Comparison of ENCODE assay signal across 19 mouse cellular contexts in the genomic region with DNA sequence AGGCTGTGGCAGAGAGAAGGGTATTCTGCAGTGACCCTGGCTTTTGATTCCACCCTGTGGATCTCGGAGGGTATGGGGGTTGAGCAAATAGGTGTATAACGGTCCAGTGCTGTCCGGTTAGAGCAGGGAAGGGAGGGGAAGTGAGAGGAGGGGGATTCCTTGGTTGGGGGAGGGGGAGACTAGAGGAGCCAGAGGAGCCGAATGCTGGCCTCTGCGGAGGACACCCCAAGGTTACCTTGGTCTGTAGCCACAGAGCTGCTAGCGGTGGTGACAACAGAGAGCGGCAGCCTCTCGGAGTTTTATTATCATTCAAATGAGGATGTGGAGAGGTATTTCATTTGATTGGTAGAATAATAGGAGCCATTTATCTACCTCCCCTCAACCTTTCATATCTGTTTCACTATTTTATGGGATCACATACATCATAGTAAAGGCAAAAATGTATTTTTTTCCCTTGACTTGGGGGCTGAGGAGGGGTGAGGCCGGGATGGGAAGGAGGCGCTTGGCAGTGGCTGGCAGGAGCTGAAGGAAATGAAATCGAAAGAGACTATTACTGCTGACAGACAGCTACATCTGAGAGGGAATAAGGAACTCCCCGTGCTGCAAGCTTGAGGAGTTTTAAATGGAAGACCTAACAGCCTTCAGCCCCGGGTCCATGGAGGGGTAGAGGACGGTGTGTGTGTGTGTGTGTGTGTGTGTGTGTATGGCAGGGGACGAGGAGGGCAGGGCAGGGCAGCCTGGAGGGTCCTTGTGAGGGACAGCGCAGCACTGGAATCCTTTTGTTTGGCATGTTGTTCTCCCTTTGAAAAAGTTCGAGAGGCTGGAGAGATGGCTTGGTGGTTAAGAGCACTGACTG. TPM values are rescaled to one million over a fixed set of nuclear protein-coding genes. Genes with fewer than 3 reads are reported as not detected.
DNase-seq lines count a peak whose midpoint lies in the region; ATAC-seq and TF ChIP-seq lines count a peak whose summit lies in the region.
"Had no signal": no experiment of that assay in that cellular context is flagged by ENCODE, and none has a peak within 500 bp of the region (broad histone marks: within the 10 kb centered on the region; RNA-seq: fewer than 3 reads in every experiment).

No protein-coding gene starts in this region.

- ATAC-seq in hindbrain, embryonic 12.5 days (ENCODE audit: low FRiP score), result peak; percentile 73
- ATAC-seq in midbrain, embryonic 15.5 days (replicated peaks), result peak; percentile 61
- ATAC-seq: intestine, embryonic 16.5 days had no signal

- H3K27ac ChIP-seq in ES-Bruce4 (ENCODE audit: insufficient read depth, low read length), result peak overlapping the region; percentile 74
- no peak overlapping the region for H3K27ac ChIP-seq in forebrain, embryonic 10.5 days
- peak overlapping the region; percentile 68 for H3K27ac ChIP-seq in hindbrain, embryonic 12.5 days
- H3K27ac ChIP-seq in midbrain, embryonic 15.5 days, result peak overlapping the region; percentile 49
- no peak overlapping the region for H3K27ac ChIP-seq in layer of hippocampus, adult 2 months
- H3K27ac ChIP-seq: limb, embryonic 13.5 days had no signal

- no peak for TF ChIP-seq CTCF in ES-Bruce4 (IDR thresholded peaks at IDR 0.05; ENCODE audit: low read depth, low read length)
- no peak for TF ChIP-seq CTCF in layer of hippocampus, adult 2 months (conservative IDR thresholded peaks at IDR 0.05)

- peak overlapping the region; percentile 11; the same call in 1 of the 2 replicates for H3K4me2 ChIP-seq in hindbrain, embryonic 12.5 days (replicated peaks)
- peak overlapping the region; percentile 10 for H3K4me2 ChIP-seq in midbrain, embryonic 15.5 days
- H3K4me2 ChIP-seq: limb, embryonic 13.5 days had no signal

- no peak for DNase-seq in forebrain, embryonic 10.5 days (ENCODE audit: extremely low spot score, low spot score)
- no peak for DNase-seq in urinary bladder, postnatal 10 days (ENCODE audit: low spot score)
- no peak for DNase-seq in layer of hippocampus, adult 2 months (ENCODE audit: low spot score in 2 of 2)
- DNase-seq in cerebellum, adult 9-11 months, result no peak
- DNase-seq: adrenal gland, postnatal 36 days; cerebellum, adult 11 months; gastrocnemius, postnatal 10 days; heart, postnatal 10 days; kidney, postnatal 36 days; lung, adult 2 months had no signal

- no peaks in the 10 kb centered on the region for H3K9me3 ChIP-seq in ES-Bruce4 (replicated peaks; ENCODE audit: control insufficient read depth, insufficient read depth, low read length, poor library complexity, severe bottlenecking)
- no peaks in the 10 kb centered on the region for H3K9me3 ChIP-seq in forebrain, embryonic 10.5 days
- H3K9me3 ChIP-seq in hindbrain, embryonic 12.5 days (replicated peaks), result no peaks in the 10 kb centered on the region
- H3K9me3 ChIP-seq in midbrain, embryonic 15.5 days, result no peaks in the 10 kb centered on the region
- H3K9me3 ChIP-seq: limb, embryonic 13.5 days had no signal

- no peaks in the 10 kb centered on the region for H3K36me3 ChIP-seq in ES-Bruce4 (ENCODE audit: control insufficient read depth, insufficient read depth, low read length, poor library complexity, severe bottlenecking)
- H3K36me3 ChIP-seq in forebrain, embryonic 10.5 days (replicated peaks), result no peaks in the 10 kb centered on the region
- H3K36me3 ChIP-seq in hindbrain, embryonic 12.5 days, result no peaks in the 10 kb centered on the region
- H3K36me3 ChIP-seq in midbrain, embryonic 15.5 days (replicated peaks), result no peaks in the 10 kb centered on the region
- H3K36me3 ChIP-seq: limb, embryonic 13.5 days had no signal

- no peaks in the 10 kb centered on the region for H3K27me3 ChIP-seq in ES-Bruce4 (ENCODE audit: control insufficient read depth, insufficient read depth, low read length, poor library complexity, severe bottlenecking)
- H3K27me3 ChIP-seq in forebrain, embryonic 10.5 days (ENCODE audit: poor library complexity, severe bottlenecking), result peaks cover 20% of the 10 kb centered on the region
- 0 out of 2 replicates have a peak, but pooled peaks cover 2% of the 10 kb centered on the region for H3K27me3 ChIP-seq in hindbrain, embryonic 12.5 days
- no peaks in the 10 kb centered on the region for H3K27me3 ChIP-seq in midbrain, embryonic 15.5 days (replicated peaks)

- H3K4me3 ChIP-seq in ES-Bruce4 (ENCODE audit: low read depth, low read length), result no peak overlapping the region
- peak overlapping the region; percentile 16; the same call in 1 of the 2 replicates for H3K4me3 ChIP-seq in forebrain, embryonic 10.5 days
- no peak overlapping the region for H3K4me3 ChIP-seq in hindbrain, embryonic 12.5 days
- no peak overlapping the region for H3K4me3 ChIP-seq in midbrain, embryonic 15.5 days
- no peak overlapping the region for H3K4me3 ChIP-seq in layer of hippocampus, adult 2 months
- H3K4me3 ChIP-seq: limb, embryonic 13.5 days had no signal

- TF ChIP-seq POLR2A in ES-Bruce4 (IDR thresholded peaks at IDR 0.05; ENCODE audit: insufficient read depth, low read length), result no peak

- peak; percentile 76 for TF ChIP-seq EP300 in ES-Bruce4 (IDR thresholded peaks at IDR 0.05; ENCODE audit: insufficient read depth, low read depth, low read length)

- H3K9ac ChIP-seq in ES-Bruce4 (ENCODE audit: low read depth, poor library complexity, severe bottlenecking), result no peak overlapping the region
- H3K9ac ChIP-seq in hindbrain, embryonic 12.5 days, result peak overlapping the region; percentile 32; the same call in 1 of the 2 replicates
- H3K9ac ChIP-seq in midbrain, embryonic 15.5 days, result no peak overlapping the region
- H3K9ac ChIP-seq: limb, embryonic 13.5 days had no signal

- 26% methylated on average over 17 of the region's 17 CpGs for WGBS in forebrain, embryonic 10.5 days
- 14% methylated on average over 17 of the region's 17 CpGs for WGBS in hindbrain, embryonic 12.5 days
- 8% methylated on average over 17 of the region's 17 CpGs for WGBS in midbrain, embryonic 15.5 days

- H3K4me1 ChIP-seq in ES-Bruce4 (ENCODE audit: control insufficient read depth, insufficient read depth, low read length), result peaks cover 8% of the 10 kb centered on the region
- peaks cover 13% of the 10 kb centered on the region for H3K4me1 ChIP-seq in forebrain, embryonic 10.5 days
- peaks cover 12% of the 10 kb centered on the region for H3K4me1 ChIP-seq in hindbrain, embryonic 12.5 days
- H3K4me1 ChIP-seq in midbrain, embryonic 15.5 days, result peaks cover 16% of the 10 kb centered on the region
- H3K4me1 ChIP-seq: limb, embryonic 13.5 days had no signal

RNA-seq across cellular contexts. Expression of a gene that starts 29.4 kb away (rescaled TPM):
- polyA plus RNA-seq in ES-Bruce4 (2011; ENCODE audit: insufficient read depth, insufficient read length, low read depth, missing spikeins), result 7.0 and 12.3 TPM in 2 replicates
- polyA plus RNA-seq in forebrain, embryonic 10.5 days (2016; fragmentation: Nextera tagmentation; extraction: Ambion mirVana), result 7.9 and 9.5 TPM in 2 replicates
- polyA plus RNA-seq in hindbrain, embryonic 12.5 days (2016; fragmentation: Nextera tagmentation; extraction: Ambion mirVana), result 30.0 and 35.0 TPM in 2 replicates
- 49.3 and 54.0 TPM in 2 replicates for polyA plus RNA-seq in midbrain, embryonic 15.5 days (2015; fragmentation: Nextera tagmentation; extraction: Ambion mirVana)
- 10 to 100 TPM; 96.7 to 97.7 TPM for total RNA-seq in layer of hippocampus, adult 2 months (2021)

RNA-seq across cellular contexts. Expression of a gene that starts 34.8 kb away (rescaled TPM):
- not detected in 2 replicates for polyA plus RNA-seq in ES-Bruce4 (2011; ENCODE audit: insufficient read depth, insufficient read length, low read depth, missing spikeins)
- polyA plus RNA-seq in forebrain, embryonic 10.5 days (2016; fragmentation: Nextera tagmentation; extraction: Ambion mirVana), result not detected in 2 replicates
- not detected in 2 replicates for polyA plus RNA-seq in hindbrain, embryonic 12.5 days (2016; fragmentation: Nextera tagmentation; extraction: Ambion mirVana)
- not detected in 2 replicates for polyA plus RNA-seq in midbrain, embryonic 15.5 days (2015; fragmentation: Nextera tagmentation; extraction: Ambion mirVana)
- total RNA-seq in layer of hippocampus, adult 2 months (2021), result not detected
- total RNA-seq: adrenal gland, postnatal 36 days; gastrocnemius, postnatal 10 days; heart, postnatal 10 days; left cerebral cortex, adult 18-20 months; megakaryocyte progenitor cell, adult 5-6 weeks had no signal
- polyA plus RNA-seq: intestine, embryonic 16.5 days; limb, embryonic 13.5 days; lung, adult 2 months; neural tube, embryonic 11.5 days; thymus, postnatal 0 days had no signal

RNA-seq across cellular contexts. Expression of a gene that starts 52.2 kb away (rescaled TPM):
- polyA plus RNA-seq in ES-Bruce4 (2011; ENCODE audit: insufficient read depth, insufficient read length, low read depth, missing spikeins), result 2.7 and 2.8 TPM in 2 replicates
- polyA plus RNA-seq in forebrain, embryonic 10.5 days (2016; fragmentation: Nextera tagmentation; extraction: Ambion mirVana), result 1.1 and 1.8 TPM in 2 replicates
- polyA plus RNA-seq in hindbrain, embryonic 12.5 days (2016; fragmentation: Nextera tagmentation; extraction: Ambion mirVana), result 2.5 and 2.9 TPM in 2 replicates
- polyA plus RNA-seq in midbrain, embryonic 15.5 days (2015; fragmentation: Nextera tagmentation; extraction: Ambion mirVana), result 56.0 and 56.4 TPM in 2 replicates
- 100 to 1,000 TPM; 655 to 657 TPM for total RNA-seq in layer of hippocampus, adult 2 months (2021)
- total RNA-seq: heart, postnatal 10 days; megakaryocyte progenitor cell, adult 5-6 weeks had no signal
- polyA plus RNA-seq: limb, embryonic 13.5 days; lung, adult 2 months; thymus, postnatal 0 days had no signal

Comparison
In these comparisons a context has a peak if more than half of its experiments do, and no peak if none do; other contexts are left out.
1. H3K27ac ChIP-seq: peak in ES-Bruce4 (single experiment), hindbrain, embryonic 12.5 days (single experiment) and midbrain, embryonic 15.5 days (single experiment); none in forebrain, embryonic 10.5 days (single experiment) and layer of hippocampus, adult 2 months (single experiment).
2. RNA of a gene that starts 52.2 kb away (polyA plus RNA-seq): 56.0 to 56.4 TPM in midbrain, embryonic 15.5 days; 2.5 to 2.9 TPM in hindbrain, embryonic 12.5 days, 2.7 to 2.8 TPM in ES-Bruce4 and 1.1 to 1.8 TPM in forebrain, embryonic 10.5 days; every median in the first group is over 10 times any median in the second.